Mouse (Mus musculus) small intestine, adult 2 months (tissue): Measurements from ENCODE around the gene Doxl2.

Source experiments
- CTCF ChIP-seq: fragments of 200-500 bp; IDR thresholded peaks from 2 replicates; pipeline ENCODE4 v1.5.1; 2012; ENCODE audit warnings: low read depth, mild to moderate bottlenecking, control low read depth, inconsistent platforms, low read length, moderate library complexity, mixed read lengths; ENCODE audit not compliant: insufficient replicate concordance, insufficient read length; ENCODE audit errors: extremely low read depth
- POLR2A ChIP-seq: fragments of 200-500 bp; IDR thresholded peaks from 2 replicates; pipeline ENCODE4 v1.6.1; 2012; ENCODE audit warnings: low read depth, mild to moderate bottlenecking, control low read depth, inconsistent platforms, low read length, moderate library complexity

DNA sequence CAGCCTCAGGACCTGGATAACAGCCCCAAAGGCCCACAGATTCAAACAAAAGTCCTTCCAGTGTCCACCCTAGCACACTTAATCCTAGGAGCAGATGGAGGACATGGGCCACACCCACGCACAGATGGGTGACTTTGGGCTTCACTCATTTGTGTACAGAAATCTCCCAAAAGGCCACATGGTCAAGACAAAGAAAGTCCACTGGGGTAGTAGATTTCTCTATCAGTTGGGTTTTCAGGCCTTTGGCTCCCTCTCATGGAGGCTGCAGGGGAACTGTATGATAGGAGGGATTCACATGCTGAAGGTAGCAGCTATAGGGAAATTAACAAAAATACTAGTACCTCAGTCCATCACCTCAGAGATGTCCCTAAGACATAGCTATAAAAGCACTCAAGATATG lies 16.7 kb upstream of the Doxl2 start:
- no peak for TF ChIP-seq CTCF
- TF ChIP-seq POLR2A = no peak
